ENCODE assay signal across 17 mouse cellular contexts in the genomic region with DNA sequence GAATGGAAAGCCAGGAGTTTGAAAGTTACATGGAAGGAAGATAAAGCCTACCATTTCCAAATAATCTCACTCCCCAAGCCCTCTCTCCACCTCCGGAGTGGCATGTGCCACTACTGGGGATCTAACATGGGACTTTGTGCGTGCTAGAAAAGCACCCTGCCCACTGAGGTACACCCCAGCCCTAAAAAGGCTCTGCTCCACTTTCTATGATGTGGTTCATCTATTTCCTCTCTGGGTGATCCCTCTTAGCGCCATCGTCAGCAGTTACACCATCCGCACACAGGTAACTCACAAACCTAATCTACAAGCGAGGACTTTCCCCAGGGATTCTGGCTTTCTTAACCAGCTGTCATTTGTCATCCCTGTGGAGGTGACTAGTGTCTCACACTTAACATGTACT. TPM values are rescaled to one million over a fixed set of nuclear protein-coding genes. Genes with fewer than 3 reads are reported as not detected.
DNase-seq lines count a peak whose midpoint lies in the region; ATAC-seq lines count a peak whose summit lies in the region.
"Had no signal": no experiment of that assay in that cellular context is flagged by ENCODE, and none has a peak within 500 bp of the region (broad histone marks: within the 10 kb centered on the region; RNA-seq: fewer than 3 reads in every experiment).

No protein-coding gene starts in this region.

- 89% methylated on average over 6 of the region's 6 CpGs for WGBS in forebrain, embryonic 11.5 days
- WGBS in forebrain, embryonic 13.5 days = 88% methylated on average over 6 of the region's 6 CpGs
- WGBS in liver, embryonic 13.5 days (ENCODE audit: insufficient replicate concordance) = 68% methylated on average over 6 of the region's 6 CpGs
- 90% methylated on average over 6 of the region's 6 CpGs for WGBS in embryonic facial prominence, embryonic 10.5 days
- 82% methylated on average over 6 of the region's 6 CpGs for WGBS in kidney, embryonic 16.5 days

- no peak for ATAC-seq in forebrain, embryonic 11.5 days (replicated peaks; ENCODE audit: low FRiP score)
- no peak for ATAC-seq in forebrain, embryonic 13.5 days
- no peak for ATAC-seq in liver, embryonic 13.5 days (ENCODE audit: low read depth)
- ATAC-seq in kidney, embryonic 16.5 days (ENCODE audit: low FRiP score, low TSS enrichment) = no peak

- H3K4me3 ChIP-seq in forebrain, embryonic 11.5 days (ENCODE audit: low read depth, low read length) = no peak overlapping the region
- no peak overlapping the region for H3K4me3 ChIP-seq in forebrain, embryonic 13.5 days
- H3K4me3 ChIP-seq in liver, embryonic 13.5 days (replicated peaks) = no peak overlapping the region
- H3K4me3 ChIP-seq in embryonic facial prominence, embryonic 10.5 days = peak overlapping the region; percentile 73; the same call in 1 of the 2 replicates
- no peak overlapping the region for H3K4me3 ChIP-seq in kidney, embryonic 16.5 days (ENCODE audit: low read length)

- peak; percentile 41 for DNase-seq in forebrain, embryonic 11.5 days (ENCODE audit: low spot score)
- DNase-seq in liver, embryonic 13.5 days = no peak
- DNase-seq in liver = no peak
- no peak for DNase-seq in embryonic facial prominence, embryonic 10.5 days (ENCODE audit: low spot score)
- peak; percentile 27 for DNase-seq in thymus, postnatal 14 days
- no peak for DNase-seq in adrenal gland, postnatal 10 days
- DNase-seq: cerebellum, adult 11 months; cerebellum, postnatal 25 days; kidney, adult 2 months; kidney, postnatal 4 days; lung, postnatal 10 days; right cerebral cortex, adult 18-20 months had no signal

- no peak overlapping the region for H3K27ac ChIP-seq in forebrain, embryonic 11.5 days (ENCODE audit: low read depth, low read length)
- no peak overlapping the region for H3K27ac ChIP-seq in forebrain, embryonic 13.5 days
- no peak overlapping the region for H3K27ac ChIP-seq in liver, embryonic 13.5 days
- no peak overlapping the region for H3K27ac ChIP-seq in embryonic facial prominence, embryonic 10.5 days (replicated peaks)
- no peak overlapping the region for H3K27ac ChIP-seq in kidney, embryonic 16.5 days (ENCODE audit: low read length)
- H3K27ac ChIP-seq: embryonic facial prominence, embryonic 12.5 days; forebrain, embryonic 12.5 days; hindbrain, embryonic 14.5 days had no signal

- no peaks in the 10 kb centered on the region for H3K36me3 ChIP-seq in forebrain, embryonic 11.5 days (ENCODE audit: control insufficient read depth, insufficient read depth, low read length)
- H3K36me3 ChIP-seq in forebrain, embryonic 13.5 days (ENCODE audit: poor library complexity, severe bottlenecking) = no peaks in the 10 kb centered on the region
- H3K36me3 ChIP-seq in liver, embryonic 13.5 days = no peaks in the 10 kb centered on the region
- no peaks in the 10 kb centered on the region for H3K36me3 ChIP-seq in embryonic facial prominence, embryonic 10.5 days (replicated peaks)
- no peaks in the 10 kb centered on the region for H3K36me3 ChIP-seq in kidney, embryonic 16.5 days (ENCODE audit: insufficient read depth, low read length)
- H3K36me3 ChIP-seq: embryonic facial prominence, embryonic 12.5 days; forebrain, embryonic 12.5 days had no signal

- H3K27me3 ChIP-seq in forebrain, embryonic 11.5 days (ENCODE audit: control insufficient read depth, insufficient read depth, low read length) = no peaks in the 10 kb centered on the region
- H3K27me3 ChIP-seq in forebrain, embryonic 13.5 days = peaks cover 11% of the 10 kb centered on the region
- H3K27me3 ChIP-seq in liver, embryonic 13.5 days = peaks cover 11% of the 10 kb centered on the region
- peaks cover 10% of the 10 kb centered on the region for H3K27me3 ChIP-seq in embryonic facial prominence, embryonic 10.5 days (replicated peaks; ENCODE audit: low read depth, poor library complexity, severe bottlenecking)
- H3K27me3 ChIP-seq in kidney, embryonic 16.5 days (ENCODE audit: insufficient read depth, low read length) = peaks cover 10% of the 10 kb centered on the region
- H3K27me3 ChIP-seq: embryonic facial prominence, embryonic 12.5 days had no signal

- H3K4me1 ChIP-seq in forebrain, embryonic 11.5 days (replicated peaks; ENCODE audit: control insufficient read depth, insufficient read depth, low read length) = peaks cover 3% of the 10 kb centered on the region; the same call in 1 of the 2 replicates
- peaks cover 27% of the 10 kb centered on the region for H3K4me1 ChIP-seq in forebrain, embryonic 13.5 days
- peaks cover 54% of the 10 kb centered on the region for H3K4me1 ChIP-seq in liver, embryonic 13.5 days (replicated peaks)
- peaks cover 29% of the 10 kb centered on the region for H3K4me1 ChIP-seq in embryonic facial prominence, embryonic 10.5 days
- peaks cover 5% of the 10 kb centered on the region; the same call in 1 of the 2 replicates for H3K4me1 ChIP-seq in kidney, embryonic 16.5 days (ENCODE audit: insufficient read depth, low read length)

- no peak overlapping the region for H3K4me2 ChIP-seq in forebrain, embryonic 11.5 days (ENCODE audit: low read depth, low read length, severe bottlenecking)
- no peak overlapping the region for H3K4me2 ChIP-seq in forebrain, embryonic 13.5 days
- H3K4me2 ChIP-seq in liver, embryonic 13.5 days = peak overlapping the region; percentile 90; the same call in 1 of the 2 replicates
- H3K4me2 ChIP-seq in kidney, embryonic 16.5 days (replicated peaks; ENCODE audit: low read depth, low read length) = no peak overlapping the region

- no peaks in the 10 kb centered on the region for H3K9me3 ChIP-seq in forebrain, embryonic 11.5 days (ENCODE audit: control insufficient read depth, low read length)
- no peaks in the 10 kb centered on the region for H3K9me3 ChIP-seq in forebrain, embryonic 13.5 days (replicated peaks)
- H3K9me3 ChIP-seq in liver, embryonic 13.5 days (replicated peaks) = no peaks in the 10 kb centered on the region
- H3K9me3 ChIP-seq in embryonic facial prominence, embryonic 10.5 days = no peaks in the 10 kb centered on the region
- H3K9me3 ChIP-seq in kidney, embryonic 16.5 days (ENCODE audit: low read length) = no peaks in the 10 kb centered on the region
- H3K9me3 ChIP-seq: embryonic facial prominence, embryonic 12.5 days; forebrain, embryonic 12.5 days had no signal

- no peak overlapping the region for H3K9ac ChIP-seq in forebrain, embryonic 11.5 days (ENCODE audit: low read length)
- H3K9ac ChIP-seq in forebrain, embryonic 13.5 days = no peak overlapping the region
- no peak overlapping the region for H3K9ac ChIP-seq in liver, embryonic 13.5 days
- no peak overlapping the region for H3K9ac ChIP-seq in kidney, embryonic 16.5 days (replicated peaks; ENCODE audit: low read length)

RNA-seq across cellular contexts. Expression of a gene that starts 1.1 kb away (rescaled TPM):
- polyA plus RNA-seq in forebrain, embryonic 11.5 days (2014; fragmentation: Nextera tagmentation; extraction: Ambion mirVana) = 21.7 and 23.1 TPM in 2 replicates
- polyA plus RNA-seq in forebrain, embryonic 13.5 days (2015; fragmentation: Nextera tagmentation; extraction: Ambion mirVana) = 13.4 and 16.8 TPM in 2 replicates
- 6.0 and 6.7 TPM in 2 replicates for polyA plus RNA-seq in liver, embryonic 13.5 days (2015; fragmentation: Nextera tagmentation; extraction: Ambion mirVana)
- polyA plus RNA-seq in embryonic facial prominence, embryonic 10.5 days (2016; fragmentation: Nextera tagmentation; extraction: Ambion mirVana) = 27.7 and 32.3 TPM in 2 replicates
- polyA plus RNA-seq in kidney, embryonic 16.5 days (2015; fragmentation: Nextera tagmentation; extraction: Ambion mirVana) = 16.2 and 16.3 TPM in 2 replicates
- total RNA-seq in adrenal gland, postnatal 10 days (2021) = 100 to 1,000 TPM in 1 of 2 experiments, 10 to 100 TPM in 1; 55.7 to 119 TPM

Comparison
In these comparisons a context has a peak if more than half of its experiments do, and no peak if none do; other contexts are left out.
1. DNase-seq: peak in forebrain, embryonic 11.5 days (single experiment) and thymus, postnatal 14 days (single experiment); none in liver, embryonic 13.5 days (single experiment), liver (single experiment), embryonic facial prominence, embryonic 10.5 days (single experiment) and adrenal gland, postnatal 10 days (single experiment).